Mouse (Mus musculus) thymus, postnatal 4 days (tissue): ENCODE measurements around the gene Fbxl20.

Experiments used
- DNase-seq: peaks from one replicate; pipeline ENCODE4 v3.0.0; 2021

The Fbxl20 gene

GRCm38 (mm10) chr11:98086574-98086973, 63.6 kb downstream of the Fbxl20 start:
- no peak for DNase-seq

DNA sequence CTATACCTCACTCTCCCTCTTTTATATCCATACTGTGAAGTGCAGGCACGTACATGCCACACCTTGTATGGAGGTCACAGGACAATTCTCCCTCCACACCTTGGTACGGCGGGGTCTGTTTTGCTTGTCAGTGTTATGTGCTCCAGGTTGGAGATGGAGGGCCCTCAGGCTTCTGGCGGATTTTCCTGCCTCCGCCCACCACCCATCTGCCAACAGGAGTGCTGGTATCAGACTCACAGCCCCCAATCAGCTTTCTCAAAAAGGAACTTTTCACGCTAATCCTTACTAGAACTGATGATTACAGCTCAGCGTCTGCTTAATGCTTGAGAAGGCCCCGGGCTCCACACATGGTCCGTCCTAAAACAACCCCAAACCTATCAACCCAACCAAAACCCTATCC, 64.1 kb downstream of the Fbxl20 start:
- DNase-seq: no peak

GRCm38 (mm10) chr11:98082745-98083144, 67.5 kb downstream of the Fbxl20 start:
- peak; percentile 13 for DNase-seq

GRCm38 (mm10) chr11:98080450-98080849, 69.8 kb downstream of the Fbxl20 start:
- DNase-seq: no peak

GRCm38 (mm10) chr11:98077086-98077485, 73.1 kb downstream of the Fbxl20 start:
- DNase-seq: no peak

DNA sequence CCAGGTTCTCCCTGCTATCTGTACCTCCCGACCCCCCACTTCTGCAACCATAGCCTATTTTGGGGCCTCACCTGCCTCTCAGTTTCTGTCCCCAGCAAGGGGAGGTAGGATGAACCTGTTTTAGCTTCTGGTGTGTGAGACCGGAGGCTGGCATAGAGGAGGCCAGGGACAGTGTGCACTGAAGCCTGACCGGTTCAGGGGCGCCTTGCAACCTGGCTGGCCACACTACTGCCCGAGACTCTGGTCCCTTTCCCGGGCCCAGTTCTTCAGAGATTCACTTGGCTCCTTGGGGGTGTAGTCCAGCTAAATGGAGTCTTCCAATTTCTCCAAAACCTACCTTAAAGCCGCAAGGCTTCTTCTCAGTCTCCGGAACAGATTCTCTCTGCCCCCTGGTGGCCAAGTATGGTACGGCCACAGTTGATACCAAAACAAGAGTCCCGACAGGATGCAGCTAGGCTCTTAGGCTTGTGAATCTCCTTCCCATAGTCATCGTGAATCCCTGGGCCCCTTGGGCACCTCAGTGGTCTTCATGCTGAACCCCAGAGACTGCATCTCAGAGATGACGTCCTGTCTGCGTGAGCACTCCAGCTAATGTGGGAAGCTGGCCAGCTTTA, 74.9 kb downstream of the Fbxl20 start:
- peak; percentile 94 for DNase-seq

DNA sequence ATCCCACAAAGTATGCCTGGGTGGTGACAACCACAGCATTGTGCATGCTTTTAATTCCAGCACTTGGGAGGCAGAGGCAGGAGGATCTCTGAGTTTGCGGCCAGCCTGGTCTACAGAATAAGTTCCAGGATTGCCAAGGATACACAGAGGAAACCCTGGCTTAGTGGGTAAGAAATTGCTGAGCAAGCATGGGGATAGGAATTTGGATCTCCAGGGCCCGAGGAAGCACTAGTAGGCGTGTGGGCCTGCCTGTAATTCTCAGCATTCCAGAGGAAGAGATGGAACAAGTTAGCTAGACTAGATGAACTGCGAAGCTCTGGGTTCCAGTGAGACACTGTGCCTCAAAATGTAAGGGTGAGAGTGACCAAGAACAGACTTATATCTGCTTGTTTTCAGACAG, 76.8 kb downstream of the Fbxl20 start:
- DNase-seq: no peak

DNA sequence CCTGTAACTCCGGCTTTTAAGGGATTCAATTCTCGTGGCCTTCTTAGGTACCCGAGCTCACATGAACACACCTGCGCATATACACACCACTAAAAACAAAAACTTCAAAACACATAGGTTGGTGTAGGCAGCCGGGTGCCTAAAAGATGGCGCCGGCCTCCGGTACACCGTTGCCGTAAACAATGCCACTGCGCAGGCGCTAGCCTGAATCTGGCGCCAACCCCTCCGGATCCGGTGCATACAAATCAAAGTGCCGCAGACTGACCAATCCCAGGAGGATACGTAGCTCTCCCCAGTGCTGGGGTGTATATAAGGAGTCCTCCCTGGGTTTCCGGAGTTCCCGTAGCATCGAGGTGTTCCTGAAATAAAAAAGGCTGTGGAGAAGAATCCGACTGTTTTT, 82.9 kb downstream of the Fbxl20 start:
- DNase-seq: no peak

GRCm38 (mm10) chr11:98066201-98066600, 84.0 kb downstream of the Fbxl20 start:
- no peak for DNase-seq

DNA sequence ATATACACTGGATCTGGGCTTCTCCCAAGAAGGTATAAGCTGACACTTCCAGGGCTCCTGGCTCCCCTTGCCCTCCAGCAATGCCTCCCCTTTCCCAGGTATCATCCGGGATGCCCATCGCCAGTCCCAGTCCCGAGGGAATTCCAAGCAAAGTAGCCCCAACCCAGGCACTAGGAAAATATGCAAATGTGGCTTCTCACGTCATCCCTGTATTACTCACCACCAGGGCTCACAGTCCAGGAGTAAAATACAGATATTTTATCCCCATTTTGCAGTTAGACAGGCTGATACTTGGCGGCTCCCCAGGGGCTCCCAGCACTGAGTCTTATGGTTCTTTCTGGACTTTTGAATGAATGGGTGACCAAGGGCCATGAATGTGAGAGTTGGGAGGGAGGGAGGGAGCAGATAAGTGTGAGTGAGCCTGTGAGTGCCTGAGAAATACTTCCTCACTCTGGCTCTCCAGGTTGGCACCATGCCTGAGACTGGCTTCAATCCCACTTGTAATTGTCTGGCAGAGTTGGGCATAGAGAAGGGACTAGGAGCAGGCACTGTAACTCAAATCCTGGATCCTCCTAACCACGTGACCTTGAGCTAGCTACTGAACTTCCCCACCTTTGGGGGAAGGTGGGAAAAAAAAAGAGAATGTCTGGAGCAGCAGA, 88.2 kb downstream of the Fbxl20 start:
- no peak for DNase-seq

- DNase-seq: no peak
Measured at GRCm38 (mm10) chr11:98061441-98061840, 88.8 kb downstream of the Fbxl20 start.

DNA sequence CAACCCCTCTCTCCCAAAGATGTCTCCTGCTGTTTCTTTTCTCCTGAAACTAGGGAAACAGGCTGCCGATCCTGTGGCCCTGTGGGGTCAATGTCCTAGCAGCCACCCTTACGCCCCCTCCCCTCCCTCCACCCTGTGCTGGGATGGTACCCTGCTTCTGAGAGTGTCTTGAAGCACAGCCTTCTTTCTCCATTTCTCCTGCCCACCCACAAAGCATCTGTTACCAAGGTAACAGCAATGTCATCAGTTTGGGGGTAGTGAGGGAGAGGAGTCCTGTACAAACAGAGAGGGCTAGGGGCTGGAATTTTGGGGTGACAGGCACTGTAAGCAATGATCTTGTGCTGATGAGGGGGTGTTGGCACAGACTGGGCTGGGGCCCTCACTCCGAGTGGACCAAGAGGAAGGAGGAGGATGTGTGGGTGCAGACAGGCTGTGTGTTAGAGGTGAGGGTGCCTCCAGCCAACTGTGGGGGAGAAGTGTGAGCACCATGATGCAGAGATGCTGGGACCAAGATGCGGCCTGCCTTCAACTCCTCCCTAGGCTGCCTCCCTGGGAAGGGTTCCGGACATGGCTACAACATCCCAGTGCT, 90.0 kb downstream of the Fbxl20 start:
- no peak for DNase-seq

DNA sequence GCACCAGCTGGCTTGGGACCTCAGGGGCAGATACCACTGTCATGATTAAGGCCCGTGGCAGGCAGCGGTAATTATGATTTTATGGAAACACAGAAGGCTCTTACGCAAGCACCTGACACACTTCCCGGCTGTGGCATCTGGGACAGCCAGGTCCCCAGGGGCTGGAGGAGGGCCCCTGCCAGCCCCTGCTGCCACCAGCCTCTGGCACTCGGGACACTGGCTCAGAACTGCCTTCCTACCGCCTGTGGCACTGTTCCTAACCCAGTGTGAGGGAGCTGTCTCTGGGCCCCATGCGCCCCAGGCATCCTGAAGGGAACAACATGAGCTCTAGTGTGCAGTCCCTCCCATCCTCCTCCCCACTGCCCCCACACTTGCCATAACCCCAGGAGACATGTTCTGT, 90.5 kb downstream of the Fbxl20 start:
- DNase-seq: no peak

DNA sequence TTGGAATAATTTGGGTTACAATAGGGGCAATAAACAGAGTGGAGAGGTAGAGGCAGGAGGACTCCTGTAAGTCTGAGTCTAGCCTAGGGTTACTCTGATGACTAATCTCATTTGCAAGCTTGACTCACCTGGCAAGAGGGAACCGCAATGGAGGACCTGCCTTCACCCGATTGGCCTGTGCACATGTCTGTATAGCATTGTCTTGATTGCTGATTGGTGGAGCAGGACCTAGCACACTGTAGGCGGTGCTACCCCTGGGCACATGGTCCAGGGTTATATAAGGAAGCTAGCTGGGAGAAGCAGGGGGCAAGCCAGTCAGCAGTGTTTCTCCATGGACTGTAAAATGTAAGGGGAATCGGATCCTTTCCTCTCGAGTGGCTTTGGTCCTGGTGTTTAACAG, 92.2 kb downstream of the Fbxl20 start:
- DNase-seq: peak; percentile 39

- DNase-seq: peak; percentile 23
Measured at GRCm38 (mm10) chr11:98057466-98057865, 92.7 kb downstream of the Fbxl20 start.

- DNase-seq: peak; percentile 80
Measured at GRCm38 (mm10) chr11:98052989-98053834, 97.0 kb downstream of the Fbxl20 start, which contains the start of gene Stac2. Gene Stac2, minus strand, starts transcription at chr11:98053462.

DNA sequence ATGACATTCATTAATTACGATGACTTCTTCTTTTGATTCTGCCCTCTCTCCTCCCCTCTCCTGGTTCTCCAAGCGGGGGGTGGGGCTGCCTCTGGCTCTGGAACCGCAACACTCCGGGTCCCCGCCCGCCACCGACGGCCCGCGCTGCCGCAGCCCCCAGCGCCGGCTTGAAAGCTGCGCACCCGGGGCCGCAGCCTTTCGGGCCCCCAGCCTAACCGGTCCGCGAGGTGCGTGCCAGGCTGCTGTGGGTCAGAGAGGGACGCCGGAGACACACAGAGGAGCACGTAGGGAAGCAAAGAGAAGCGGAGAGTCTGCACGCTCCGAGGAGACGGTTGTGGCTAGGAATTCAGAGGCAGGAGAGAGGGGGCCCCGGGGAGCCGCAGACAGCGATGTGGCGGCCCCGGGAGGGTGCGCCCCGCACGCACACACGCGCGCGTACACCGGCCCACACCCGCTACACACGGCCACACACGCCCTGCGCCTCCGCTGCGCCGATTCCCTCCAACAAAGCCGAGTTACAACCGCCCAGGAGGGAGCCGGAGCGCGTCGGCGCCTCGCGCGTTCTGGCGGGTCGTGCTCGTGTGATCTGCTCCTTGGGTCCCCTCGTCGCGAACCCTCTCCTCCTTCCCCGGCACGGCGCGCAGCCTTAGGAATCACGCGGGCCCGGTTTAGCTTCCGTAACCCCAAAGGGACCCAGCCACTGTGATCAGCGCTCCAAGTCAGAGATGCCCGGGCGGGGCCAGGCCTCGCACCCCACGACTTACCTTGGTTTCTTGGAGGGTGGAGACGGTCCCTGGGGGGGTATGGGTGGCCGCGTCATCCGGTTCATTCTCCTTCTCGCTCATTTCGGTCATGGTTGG, 97.8 kb downstream of the Fbxl20 start:
- DNase-seq: peak; percentile 63

DNA sequence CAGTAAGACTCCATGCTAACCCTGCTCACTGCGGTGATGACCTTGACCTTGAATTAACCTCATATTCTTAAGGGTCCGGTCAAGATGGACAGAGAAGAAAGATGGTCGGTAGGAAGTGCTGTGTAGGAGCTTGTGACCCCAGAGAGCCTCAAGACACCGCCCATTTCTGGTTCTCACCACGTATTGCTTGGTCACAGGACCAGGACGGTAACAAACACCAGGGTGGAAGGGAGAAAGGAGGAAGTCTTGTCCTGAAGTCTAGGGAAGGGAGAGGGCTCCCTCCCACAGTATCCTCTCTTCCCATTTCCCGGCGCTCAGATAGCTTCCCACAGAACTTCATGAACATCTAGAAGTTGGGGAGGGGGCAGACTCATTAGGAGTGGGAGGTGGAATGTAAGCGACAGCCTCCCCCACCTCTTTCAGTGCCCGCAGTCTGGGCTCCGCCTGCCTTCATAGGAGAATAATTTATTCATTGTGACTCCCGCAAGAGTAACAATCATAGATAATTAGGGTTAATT, 98.5 kb downstream of the Fbxl20 start:
- no peak for DNase-seq

GRCm38 (mm10) chr11:98050940-98051339, 99.3 kb downstream of the Fbxl20 start:
- DNase-seq: no peak

- peak; percentile 54 for DNase-seq
Measured at GRCm38 (mm10) chr11:98050520-98050815, 99.7 kb downstream of the Fbxl20 start.

- DNase-seq: peak; percentile 68
Measured at GRCm38 (mm10) chr11:98049672-98050519, 100.3 kb downstream of the Fbxl20 start.
